Mouse (Mus musculus) retina, postnatal 1 day (tissue): ENCODE measurements at regions not wholly inside any gene's neighbourhood (a gene's known extent, or its start where the extent isn't known, plus 50 kb on each side); places are given as distances from the start of the nearest gene placed in this dataset.
"Not testable (repeated sequence)": the region's sequence is repeated elsewhere in the genome, so short reads cannot be mapped to it uniquely, and the experiment has no call there.

ENCODE experiments used
- DNase-seq: peaks from one replicate; pipeline ENCODE4 v3.0.0-alpha.2; 2012

DNA sequence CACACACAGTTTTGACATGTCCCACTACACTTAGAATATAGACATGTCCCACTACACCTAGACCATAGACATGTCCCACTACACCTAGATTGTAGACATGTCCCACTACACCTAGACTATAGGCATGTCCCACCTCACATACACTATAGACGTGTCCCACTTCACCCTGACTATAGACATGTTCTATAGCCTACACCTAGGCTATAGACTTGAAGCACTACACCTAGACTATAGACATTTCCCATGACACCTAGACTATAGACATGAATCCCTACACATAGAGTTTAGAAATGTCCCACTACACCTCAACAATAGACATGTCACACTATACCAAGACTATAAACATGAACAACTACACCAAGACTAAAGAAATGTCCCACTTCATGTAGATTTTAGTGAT lies 2580.9 kb downstream of the Gm37988 start:
- DNase-seq, result no peak

GRCm38 (mm10) chr1:7393508-7393907 lies 2585.8 kb downstream of the Gm37988 start:
- DNase-seq, result no peak

DNA sequence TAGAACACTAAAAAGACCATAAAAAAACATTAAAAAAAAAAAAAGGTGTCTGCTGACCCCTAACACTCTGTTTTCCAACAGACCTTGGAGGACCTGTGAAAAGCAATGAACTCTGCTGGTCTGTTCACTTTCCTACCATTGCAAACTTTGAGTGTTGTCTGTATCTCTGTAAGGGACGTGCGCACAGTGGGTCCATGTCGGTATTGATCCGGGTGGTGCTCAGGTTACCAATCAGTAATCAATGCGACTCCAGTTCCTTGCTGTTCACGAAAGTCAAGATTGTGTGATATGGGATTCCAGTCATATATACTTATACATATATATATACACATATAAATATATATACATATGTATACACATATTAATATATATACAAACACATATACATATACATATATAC lies 2586.5 kb downstream of the Gm37988 start:
- peak; percentile 18 for DNase-seq

DNA sequence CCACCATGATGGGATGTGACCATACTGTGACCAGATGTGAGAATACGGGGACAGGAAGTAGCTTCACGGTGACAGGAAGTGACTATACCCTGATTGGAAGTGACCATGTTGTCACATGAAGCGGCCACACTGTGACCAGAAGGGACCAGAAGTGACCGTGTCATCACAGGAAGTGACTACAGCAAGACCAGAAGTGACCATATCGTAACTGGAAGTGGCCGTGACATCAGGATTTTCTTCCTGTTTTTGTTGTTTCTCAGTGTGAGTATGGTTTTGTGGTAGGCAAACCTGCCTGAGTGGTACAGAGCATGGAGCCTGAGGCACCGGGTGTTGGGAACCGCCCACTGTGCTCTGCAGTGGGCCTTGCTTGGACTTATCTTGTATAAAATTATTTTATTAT lies 2587.8 kb downstream of the Gm37988 start:
- DNase-seq, result peak; percentile 52

GRCm38 (mm10) chr1:7396867-7397806 lies 2589.4 kb downstream of the Gm37988 start:
- DNase-seq, result peak; percentile 59

DNA sequence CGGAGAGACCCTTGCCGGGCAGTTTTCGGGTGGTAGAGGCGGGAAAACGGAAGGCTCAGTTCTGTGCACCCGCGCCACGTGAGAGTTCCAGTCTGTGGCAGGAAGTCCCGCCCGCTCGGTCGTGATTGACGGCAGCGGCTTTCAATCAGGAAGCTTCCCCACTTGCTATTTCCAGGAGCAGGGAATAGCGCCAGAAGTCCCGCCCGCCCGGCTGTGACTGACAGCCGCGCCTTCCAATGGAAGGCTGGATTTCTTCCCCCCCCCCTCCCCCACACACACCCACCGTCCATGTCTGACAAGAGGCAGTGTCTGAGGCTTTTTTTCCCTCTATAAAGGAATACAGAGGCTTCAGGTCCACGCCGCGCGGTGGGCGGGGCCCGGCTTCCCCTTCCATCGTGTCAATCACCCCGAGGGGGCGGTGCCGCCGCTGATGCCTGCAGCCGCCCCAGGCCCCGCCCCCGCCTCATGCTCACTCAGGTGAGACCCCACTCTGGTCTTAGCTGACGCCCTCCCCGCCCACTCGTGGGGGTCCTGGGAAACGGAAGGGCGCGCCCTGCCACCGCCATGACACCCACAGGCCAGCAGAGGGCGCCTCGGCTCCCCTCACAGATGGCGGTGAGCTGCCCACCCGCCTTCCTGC lies 2590.2 kb downstream of the Gm37988 start:
- peak; percentile 98 for DNase-seq

GRCm38 (mm10) chr1:7398678-7399218 lies 2591.1 kb downstream of the Gm37988 start:
- DNase-seq, result no peak

DNA sequence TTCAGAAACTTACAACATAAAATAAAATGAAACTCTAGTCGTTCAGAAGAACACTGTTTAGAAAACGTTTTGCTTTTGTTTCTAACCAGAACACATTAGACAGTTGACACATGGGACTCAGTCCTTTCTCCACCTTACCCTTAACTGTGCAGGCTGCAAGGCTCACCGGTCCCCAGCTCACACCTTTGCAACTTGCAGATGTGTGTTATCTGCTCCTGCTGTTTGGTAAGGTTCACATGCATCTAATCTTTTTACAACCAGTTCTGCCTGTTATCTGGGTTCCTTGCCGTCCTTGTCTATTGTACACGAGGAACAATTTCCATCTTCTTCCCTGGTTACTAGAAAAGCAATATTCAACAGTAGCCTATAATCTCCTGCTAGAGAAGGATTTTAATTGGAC lies 2598.0 kb downstream of the Gm37988 start:
- DNase-seq, result not testable (repeated sequence)

- no peak for DNase-seq
Measured at GRCm38 (mm10) chr1:7414444-7414843, 2606.8 kb downstream of the Gm37988 start.

DNA sequence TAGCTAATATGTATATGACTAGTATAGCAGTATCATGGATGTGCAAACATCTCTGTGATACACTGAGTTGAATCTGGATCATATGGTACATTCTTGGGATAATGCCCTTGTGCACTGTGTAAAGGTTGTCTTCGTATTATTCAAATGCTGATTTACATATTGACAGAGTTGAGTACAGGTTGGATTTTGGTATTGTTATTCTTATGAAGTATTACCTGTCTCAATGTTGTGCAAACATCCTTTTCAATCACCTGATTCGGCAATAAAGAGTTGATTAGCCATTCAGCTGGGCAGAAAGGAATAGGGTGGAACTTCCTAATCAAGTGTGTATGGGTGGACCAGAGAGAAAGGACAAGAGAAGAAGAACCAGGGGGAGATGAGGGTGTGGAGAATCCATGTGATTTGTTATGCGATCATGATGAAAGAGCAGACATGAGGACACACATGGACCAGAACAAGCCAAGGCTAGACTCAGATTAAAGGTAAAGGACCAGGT lies 2644.0 kb downstream of the Gm37988 start:
- no peak for DNase-seq

DNA sequence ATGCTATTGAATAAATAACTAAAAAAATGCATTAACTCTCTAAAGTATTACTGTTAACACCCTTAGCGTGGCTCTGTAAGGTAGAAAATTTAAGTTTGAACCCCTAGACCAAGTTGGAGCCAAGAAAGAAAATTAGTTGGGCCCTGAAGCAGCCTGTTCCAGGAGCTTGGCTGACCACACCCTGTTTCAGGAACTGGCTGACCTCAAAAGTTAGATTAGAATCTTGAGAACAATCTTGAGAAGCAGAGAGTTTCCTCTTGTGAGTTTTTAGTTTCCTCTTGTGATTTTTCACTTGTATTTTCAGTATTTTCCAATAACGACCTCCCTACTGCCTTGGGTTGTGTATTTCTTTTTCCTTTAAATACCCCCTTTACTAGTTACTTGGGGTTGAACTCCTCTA lies 2647.2 kb downstream of the Gm37988 start:
- DNase-seq, result no peak

DNA sequence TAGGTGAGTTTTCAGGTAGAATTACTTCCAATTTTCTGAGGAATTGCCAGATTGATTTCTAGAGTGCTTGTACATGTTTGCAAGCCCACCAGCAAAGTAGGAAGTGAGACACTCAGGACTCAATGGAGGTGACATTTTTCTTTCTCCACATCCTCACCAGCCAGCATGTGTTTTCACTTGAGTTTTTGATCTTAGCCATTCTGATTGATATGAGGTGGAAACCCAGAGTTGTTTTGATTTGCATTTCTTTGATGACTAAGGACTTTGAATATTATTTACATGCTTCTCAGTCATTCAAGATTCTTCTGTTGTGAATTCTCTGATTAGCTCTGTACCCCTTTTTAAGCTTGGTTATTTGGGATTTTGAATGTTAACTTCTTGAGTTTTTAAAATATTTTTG lies 2650.2 kb downstream of the Gm37988 start:
- no peak for DNase-seq

DNA sequence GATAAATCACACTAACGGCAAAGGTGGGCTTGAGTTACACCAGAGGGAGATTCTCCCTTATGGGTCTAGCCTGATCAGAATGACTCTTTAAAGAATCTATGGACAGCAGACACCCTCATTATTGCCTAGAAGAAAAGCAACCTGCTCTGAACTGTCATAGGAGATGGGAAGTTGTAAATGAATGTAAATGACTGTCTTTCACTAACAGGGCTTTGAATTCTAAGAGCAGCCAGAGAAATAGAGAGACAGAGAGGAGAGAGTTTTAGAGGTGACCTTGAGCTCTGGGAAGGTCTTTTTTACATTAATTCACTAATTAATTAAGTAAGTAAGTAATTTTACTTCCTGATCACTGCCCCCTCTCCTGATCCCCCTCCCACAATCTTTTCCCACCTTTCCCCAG lies 2686.4 kb downstream of the Gm37988 start:
- DNase-seq, result no peak

DNA sequence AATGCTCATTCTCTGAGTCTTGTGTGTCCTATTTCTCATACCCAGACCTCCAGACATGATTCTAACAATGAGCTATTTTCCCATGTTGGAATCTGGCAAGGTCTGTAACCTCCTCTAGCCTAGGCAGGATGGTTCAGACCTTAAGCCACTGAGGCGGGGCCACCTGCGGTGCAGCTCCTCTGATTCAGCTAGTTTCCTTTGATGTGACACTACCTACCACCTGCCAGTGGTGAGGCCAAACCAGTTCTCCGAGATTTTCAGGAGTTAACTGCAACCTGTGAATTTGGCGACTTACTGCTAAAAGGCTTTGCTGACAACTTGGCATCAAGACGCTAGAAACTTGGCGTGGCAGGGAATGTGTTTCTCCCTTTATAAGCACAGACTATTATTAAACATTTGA lies 2691.3 kb downstream of the Gm37988 start:
- no peak for DNase-seq

DNA sequence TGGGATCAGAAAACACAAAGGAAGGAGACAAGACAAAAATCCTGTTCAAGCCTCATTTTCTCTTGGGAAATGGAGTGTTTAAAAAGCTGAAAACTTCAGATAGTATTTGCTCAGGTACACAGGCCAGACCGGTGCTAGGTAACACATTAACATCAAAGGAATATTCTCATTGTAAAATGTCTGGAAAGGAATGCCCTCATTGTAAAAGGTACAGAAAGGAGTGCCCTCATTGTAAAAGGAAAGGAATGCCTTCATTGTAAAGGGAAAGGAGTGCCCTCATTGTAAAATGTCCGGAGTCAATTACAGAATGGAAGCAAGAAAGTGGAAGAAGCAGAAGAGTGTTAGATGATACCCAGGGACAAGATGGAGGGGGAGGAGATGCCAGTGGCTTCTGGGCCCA lies 2694.7 kb downstream of the Gm37988 start:
- DNase-seq, result no peak

GRCm38 (mm10) chr1:7518791-7519190 lies 2711.1 kb downstream of the Gm37988 start:
- no peak for DNase-seq

DNA sequence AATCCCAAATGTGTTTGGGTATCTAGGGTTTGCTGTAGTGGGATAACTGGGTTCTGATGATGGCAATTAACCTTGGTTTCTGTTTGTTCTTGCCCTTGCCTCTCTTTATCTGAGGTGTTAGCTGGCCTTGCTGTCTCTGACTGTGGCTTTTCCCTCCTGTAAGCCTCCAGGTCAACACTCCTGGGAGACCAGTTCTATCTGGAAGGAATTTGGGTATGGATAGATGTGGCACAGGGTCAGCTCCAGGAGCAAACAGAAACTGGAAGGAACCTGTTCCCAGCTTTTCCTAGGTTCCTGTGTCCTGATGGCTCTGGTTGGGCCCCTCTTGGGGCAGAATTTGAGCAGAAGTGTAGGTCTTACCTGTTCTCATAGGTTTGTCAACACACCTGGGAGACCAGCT lies 2725.8 kb downstream of the Gm37988 start:
- DNase-seq, result no peak

DNA sequence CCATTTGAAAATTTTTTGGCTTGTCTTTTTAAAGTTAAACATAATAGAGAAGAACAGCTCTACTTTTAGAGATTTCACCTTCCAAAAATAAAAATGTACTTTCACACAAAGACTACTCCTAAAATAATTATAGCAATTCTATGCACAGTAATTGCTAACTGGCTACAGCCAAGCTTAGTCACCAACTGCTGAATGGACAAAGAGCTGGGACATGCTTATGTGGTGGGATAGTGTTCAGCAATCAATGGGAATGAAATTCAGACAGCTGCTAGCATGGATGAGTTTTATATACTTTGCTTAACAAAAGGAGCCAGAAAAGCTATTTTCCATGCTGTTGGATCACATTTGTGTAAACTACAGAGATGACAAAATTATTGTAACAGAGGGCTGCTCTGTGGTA lies 2727.5 kb downstream of the Gm37988 start:
- DNase-seq, result no peak

- DNase-seq, result peak; percentile 39
Measured at GRCm38 (mm10) chr1:7543492-7543891, 2735.8 kb downstream of the Gm37988 start.

GRCm38 (mm10) chr1:7548261-7548660 lies 2740.6 kb downstream of the Gm37988 start:
- no peak for DNase-seq

- no peak for DNase-seq
Measured at GRCm38 (mm10) chr1:7574787-7575186, 2767.1 kb downstream of the Gm37988 start.

DNA sequence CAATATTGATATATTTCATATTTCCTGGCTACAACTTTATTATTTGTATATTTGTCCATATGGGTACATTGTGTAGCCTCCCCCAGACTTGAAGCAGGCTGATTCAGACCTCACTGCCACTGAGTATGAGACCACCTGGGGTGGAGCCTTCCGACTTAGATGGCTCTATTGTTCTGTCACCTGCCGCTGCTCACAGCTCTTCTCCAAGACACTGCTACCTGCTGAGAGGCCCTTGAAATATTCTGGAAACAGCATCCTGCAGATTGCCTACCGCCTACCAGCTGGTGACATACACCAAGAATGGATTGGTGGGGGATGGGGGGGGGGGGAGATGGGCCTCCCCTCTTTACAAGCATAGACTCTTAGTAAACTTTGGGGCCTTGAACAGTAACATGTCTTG lies 2778.7 kb downstream of the Gm37988 start:
- DNase-seq, result no peak

- DNase-seq, result no peak
Measured at GRCm38 (mm10) chr1:7591327-7591726, 2783.6 kb downstream of the Gm37988 start.
